Mouse (Mus musculus) midbrain, embryonic 16.5 days (tissue): Measurements from ENCODE around the gene Ccl17. TPM values are rescaled to one million over a fixed set of nuclear protein-coding genes. Genes with fewer than 3 reads are reported as not detected.
"Not testable (repeated sequence)": the region's sequence is repeated elsewhere in the genome, so short reads cannot be mapped to it uniquely, and the experiment has no call there.

Source experiments
- ATAC-seq: fragments of 200-750 bp; cut with Nextera tagmentation; 2 replicates; pipeline ENCODE4 v1.8.0; 2017; ENCODE audit warnings: moderate TSS enrichment
- H3K27ac ChIP-seq: fragments of 300-500 bp; sonication (generic); 2 replicates; pipeline ENCODE4 v1.5.1; 2014; ENCODE audit warnings: mild to moderate bottlenecking, low read length, mixed read lengths
- H3K27me3 ChIP-seq: fragments of 300-500 bp; sonication (generic); 2 replicates; pipeline ENCODE4 v1.6.1; 2014; ENCODE audit warnings: low read depth, low read length, mixed read lengths; ENCODE audit not compliant: control insufficient read depth, insufficient read depth
- H3K36me3 ChIP-seq: fragments of 300-500 bp; sonication (generic); 2 replicates; pipeline ENCODE4 v1.6.1; 2014; ENCODE audit warnings: mild to moderate bottlenecking, low read length, moderate library complexity, mixed read lengths; ENCODE audit not compliant: control insufficient read depth, insufficient read depth
- H3K4me1 ChIP-seq: fragments of 300-500 bp; sonication (generic); 2 replicates; pipeline ENCODE4 v1.6.1; 2014; ENCODE audit warnings: mild to moderate bottlenecking, low read length, mixed read lengths; ENCODE audit not compliant: control insufficient read depth, insufficient read depth
- H3K4me2 ChIP-seq: fragments of 300-500 bp; sonication (generic); 2 replicates; pipeline ENCODE4 v1.6.1; 2014; ENCODE audit warnings: mild to moderate bottlenecking, low read length, mixed read lengths
- H3K4me3 ChIP-seq: fragments of 300-500 bp; sonication (generic); 2 replicates; pipeline ENCODE4 v1.5.1; 2014; ENCODE audit warnings: low read depth, mild to moderate bottlenecking, low read length, moderate library complexity, mixed read lengths
- H3K9ac ChIP-seq: fragments of 300-500 bp; sonication (generic); 2 replicates; pipeline ENCODE4 v1.6.1; 2014; ENCODE audit warnings: low read depth, low read length, mixed read lengths
- H3K9me3 ChIP-seq: fragments of 300-500 bp; sonication (generic); replicated peaks from 2 replicates; pipeline ENCODE4 v1.6.1; 2014; ENCODE audit warnings: mild to moderate bottlenecking, low read length, mixed read lengths; ENCODE audit not compliant: control insufficient read depth, poor library complexity, severe bottlenecking
- WGBS: fragments of 180-500 bp; shearing (Covaris S2); extraction: QIAGEN DNeasy Blood & Tissue Kit; methylation state at CpG from one replicate; pipeline ENCODE4 v1.1.7; 2014; 5-methylcytosine and 5-hydroxymethylcytosine counted together
- polyA plus RNA-seq: library from polyadenylated mRNA; unstranded; fragments of >200 nt; fragmentation: Nextera tagmentation; extraction: Ambion mirVana; gene quantifications from 2 replicates; pipeline ENCODE4 v1.2.1, GENCODE M21; 2015

Gene Ccl17
- polyA plus RNA-seq, 1 experiment from 2014 or later = 0.40 TPM

- H3K9me3 ChIP-seq = no peaks in the 10 kb centered on the region
- H3K4me2 ChIP-seq = no peak overlapping the region
- H3K9ac ChIP-seq = no peak overlapping the region
- peaks cover 5% of the 10 kb centered on the region for H3K36me3 ChIP-seq
- peaks cover 2% of the 10 kb centered on the region; the same call in 1 of the 2 replicates for H3K4me1 ChIP-seq
- WGBS = 92% methylated on average over 11 of the region's 11 CpGs
- no peak for ATAC-seq
- H3K27me3 ChIP-seq = no peaks in the 10 kb centered on the region
- no peak overlapping the region for H3K4me3 ChIP-seq
- no peak overlapping the region for H3K27ac ChIP-seq
Observed at GRCm38 (mm10) chr8:94817933-94818332, 7.7 kb downstream of the Ccl17 start.

GRCm38 (mm10) chr8:94819671-94820179 lies 9.5 kb downstream of the Ccl17 start:
- H3K36me3 ChIP-seq = peaks cover 10% of the 10 kb centered on the region
- H3K4me1 ChIP-seq = no peaks in the 10 kb centered on the region
- H3K27me3 ChIP-seq = no peaks in the 10 kb centered on the region
- no peaks in the 10 kb centered on the region for H3K9me3 ChIP-seq
- H3K4me3 ChIP-seq = no peak overlapping the region
- H3K27ac ChIP-seq = no peak overlapping the region
- no peak overlapping the region for H3K9ac ChIP-seq
- no peak overlapping the region for H3K4me2 ChIP-seq
- WGBS = 84% methylated on average over 6 of the region's 6 CpGs
- no peak for ATAC-seq

DNA sequence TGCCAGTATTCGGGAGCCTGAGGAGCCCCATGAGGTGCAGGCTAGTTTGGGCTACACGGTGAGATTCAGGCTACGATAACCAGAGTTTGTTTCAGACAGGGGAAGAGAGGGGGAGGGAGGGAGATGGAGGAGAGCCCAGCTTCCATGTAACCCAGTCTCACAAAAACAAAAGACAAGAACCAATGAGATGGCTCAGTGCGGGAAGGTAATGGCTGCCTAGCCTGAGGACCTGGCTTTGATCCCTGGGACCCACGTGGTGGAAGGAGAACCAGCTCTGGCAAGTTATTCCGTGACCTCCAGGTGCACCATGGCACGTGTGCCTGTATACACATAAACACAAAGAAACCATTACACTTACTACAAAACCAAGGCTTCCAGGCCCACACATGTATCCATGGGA lies 10.3 kb downstream of the Ccl17 start:
- Histone ChIP-seq H3K4me2 (no peak overlapping the region), H3K9me3 (no peaks in the 10 kb centered on the region), H3K4me1 (no peaks in the 10 kb centered on the region), H3K4me3 (no peak overlapping the region), H3K27me3 (no peaks in the 10 kb centered on the region), H3K9ac (no peak overlapping the region), H3K36me3 (peaks cover 13% of the 10 kb centered on the region), H3K27ac (no peak overlapping the region)
- WGBS = 86% methylated on average over 7 of the region's 7 CpGs
- ATAC-seq = no peak

GRCm38 (mm10) chr8:94821381-94821780 lies 11.1 kb downstream of the Ccl17 start:
- no peaks in the 10 kb centered on the region for H3K9me3 ChIP-seq
- H3K4me2 ChIP-seq = no peak overlapping the region
- 80% methylated on average over 2 of the region's 2 CpGs for WGBS
- no peak for ATAC-seq
- H3K9ac ChIP-seq = no peak overlapping the region
- no peaks in the 10 kb centered on the region for H3K27me3 ChIP-seq
- no peaks in the 10 kb centered on the region for H3K4me1 ChIP-seq
- no peak overlapping the region for H3K27ac ChIP-seq
- peaks cover 13% of the 10 kb centered on the region for H3K36me3 ChIP-seq
- H3K4me3 ChIP-seq = no peak overlapping the region

- H3K36me3 ChIP-seq = peaks cover 16% of the 10 kb centered on the region
- WGBS = 82% methylated on average over 23 of the region's 23 CpGs
- no peak overlapping the region for H3K4me3 ChIP-seq
- no peak overlapping the region for H3K4me2 ChIP-seq
- no peak overlapping the region for H3K27ac ChIP-seq
- H3K27me3 ChIP-seq = no peaks in the 10 kb centered on the region
- H3K9me3 ChIP-seq = no peaks in the 10 kb centered on the region
- ATAC-seq = peak; percentile 50; the same call in 1 of the 2 replicates
- H3K9ac ChIP-seq = no peak overlapping the region
- H3K4me1 ChIP-seq = no peaks in the 10 kb centered on the region
Observed at GRCm38 (mm10) chr8:94822637-94823560, 12.6 kb downstream of the Ccl17 start.

GRCm38 (mm10) chr8:94825170-94825569 lies 14.9 kb downstream of the Ccl17 start:
- Histone ChIP-seq H3K9ac (no peak overlapping the region), H3K9me3 (no peaks in the 10 kb centered on the region), H3K27me3 (no peaks in the 10 kb centered on the region), H3K4me2 (no peak overlapping the region), H3K36me3 (peaks cover 21% of the 10 kb centered on the region), H3K27ac (no peak overlapping the region), H3K4me3 (no peak overlapping the region), H3K4me1 (no peaks in the 10 kb centered on the region)
- no peak for ATAC-seq
- WGBS = 86% methylated on average over 6 of the region's 6 CpGs

DNA sequence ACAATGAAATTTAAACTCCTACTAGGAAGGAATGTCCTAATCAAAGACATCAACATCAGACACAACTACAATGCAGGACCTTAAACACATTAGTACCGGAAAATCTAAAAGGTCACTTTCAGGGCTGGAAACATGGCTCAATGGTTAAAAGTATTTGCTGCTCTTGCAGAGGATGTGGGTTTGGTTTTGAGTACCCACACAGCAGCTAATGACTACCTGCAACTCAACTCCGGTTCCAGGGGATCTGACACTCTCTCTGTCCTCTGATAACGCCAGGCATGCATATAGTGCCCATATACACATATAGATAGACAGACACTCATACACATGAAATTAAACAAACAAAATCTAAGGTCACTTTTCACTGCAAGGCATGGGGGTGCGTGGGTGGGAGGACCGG lies 16.0 kb downstream of the Ccl17 start:
- ATAC-seq = no peak
- no peak overlapping the region for H3K27ac ChIP-seq
- H3K36me3 ChIP-seq = peaks cover 25% of the 10 kb centered on the region
- no peaks in the 10 kb centered on the region for H3K4me1 ChIP-seq
- no peaks in the 10 kb centered on the region for H3K27me3 ChIP-seq
- H3K4me2 ChIP-seq = no peak overlapping the region
- no peak overlapping the region for H3K4me3 ChIP-seq
- no peaks in the 10 kb centered on the region for H3K9me3 ChIP-seq
- H3K9ac ChIP-seq = no peak overlapping the region
- 99% methylated on average over 5 of the region's 5 CpGs for WGBS

GRCm38 (mm10) chr8:94828284-94828683 lies 18.0 kb downstream of the Ccl17 start:
- H3K9me3 ChIP-seq = no peaks in the 10 kb centered on the region
- 91% methylated on average over 6 of the region's 6 CpGs for WGBS
- H3K27me3 ChIP-seq = no peaks in the 10 kb centered on the region
- H3K27ac ChIP-seq = no peak overlapping the region
- peaks cover 26% of the 10 kb centered on the region for H3K36me3 ChIP-seq
- H3K4me1 ChIP-seq = no peaks in the 10 kb centered on the region
- no peak overlapping the region for H3K4me3 ChIP-seq
- no peak for ATAC-seq
- no peak overlapping the region for H3K4me2 ChIP-seq
- H3K9ac ChIP-seq = no peak overlapping the region

DNA sequence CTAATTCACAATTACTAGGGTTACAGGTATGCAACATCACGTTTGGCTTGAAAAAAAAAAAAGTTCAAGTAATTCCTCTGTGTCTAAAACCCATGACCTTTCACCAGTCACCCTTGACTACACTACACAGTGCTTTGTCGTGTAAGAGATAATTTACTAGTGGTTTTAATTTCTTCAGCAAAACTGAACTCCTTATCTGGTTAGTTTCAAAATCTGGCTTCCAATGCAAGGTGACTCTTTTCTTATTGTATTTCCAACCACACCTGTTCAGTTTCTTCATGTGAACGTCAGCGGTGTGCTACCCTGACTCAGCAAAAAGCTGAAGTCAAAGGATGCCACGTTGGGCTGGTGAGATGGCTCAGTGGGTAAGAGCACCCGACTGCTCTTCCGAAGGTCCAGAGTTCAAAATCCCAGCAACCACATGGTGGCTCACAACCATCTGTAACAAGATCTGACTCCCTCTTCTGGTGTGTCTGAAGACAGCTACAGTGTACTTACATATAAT lies 23.7 kb downstream of the Ccl17 start:
- H3K4me2 ChIP-seq, H3K27me3 ChIP-seq, H3K9me3 ChIP-seq, H3K4me3 ChIP-seq, ATAC-seq, H3K9ac ChIP-seq, H3K27ac ChIP-seq, H3K4me1 ChIP-seq: not testable (repeated sequence)
- 83% methylated on average over 7 of the region's 7 CpGs for WGBS
- peaks cover 13% of the 10 kb centered on the region for H3K36me3 ChIP-seq
